Mouse (Mus musculus) lung, adult 2 months (tissue): Measurements from ENCODE around the gene Jazf1.

Experiments
- CTCF ChIP-seq: fragments of 200-500 bp; IDR thresholded peaks from 2 replicates; pipeline ENCODE4 v1.5.1; 2011; ENCODE audit warnings: mild to moderate bottlenecking, low read length, control low read depth; ENCODE audit not compliant: insufficient read depth
- POLR2A ChIP-seq: fragments of 200-500 bp; IDR thresholded peaks from 2 replicates; pipeline ENCODE4 v1.6.1; 2011; ENCODE audit warnings: low read depth, mild to moderate bottlenecking, control low read depth, low read length, borderline replicate concordance; ENCODE audit errors: extremely low read depth

DNA sequence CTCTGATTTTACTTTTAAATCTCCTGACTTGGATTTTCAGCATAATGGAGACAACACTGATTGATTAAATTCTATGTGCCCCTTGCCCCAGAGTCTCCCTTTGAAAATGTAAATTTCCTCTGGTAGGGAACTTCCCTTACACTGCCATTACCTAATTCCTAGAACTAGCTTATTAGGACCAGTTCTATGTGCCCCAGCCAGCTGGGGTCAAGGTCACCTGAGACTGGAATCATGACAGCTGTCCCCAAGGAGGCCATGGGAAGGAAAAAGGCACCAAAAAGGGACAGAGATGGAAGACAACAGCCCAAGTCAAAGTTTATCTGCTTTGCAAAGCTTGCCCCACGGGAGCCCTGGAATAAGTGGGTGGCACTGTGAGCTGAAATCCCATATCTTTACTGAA is 49.4 kb upstream of the Jazf1 start:
- TF ChIP-seq CTCF (no peak), POLR2A (no peak)
